Mouse (Mus musculus): ENCODE measurements around the gene Nfu1.

DNA sequence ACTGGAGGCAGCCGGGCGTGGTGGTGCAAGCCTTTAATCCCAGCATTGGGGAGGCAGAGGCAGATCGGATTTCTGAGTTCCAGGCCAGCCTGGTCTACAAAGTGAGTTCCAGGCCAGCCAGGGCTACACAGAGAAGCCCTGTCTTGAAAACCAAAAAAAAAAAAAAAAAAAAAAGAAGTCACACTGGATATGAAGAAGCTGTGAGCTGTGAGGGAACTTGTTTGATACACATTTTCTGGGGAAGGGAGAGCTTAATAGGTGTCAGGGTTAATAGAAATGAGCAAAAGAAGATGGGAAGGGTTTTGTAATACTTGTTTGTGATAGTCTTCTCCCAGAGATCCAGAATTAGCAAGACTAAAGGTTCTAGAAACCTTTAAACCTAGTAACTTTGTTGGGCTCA lies 36.5 kb downstream of the Nfu1 start:
- no peak for TF ChIP-seq CTCF (IDR thresholded peaks at IDR 0.05; ENCODE audit: borderline replicate concordance, control insufficient read depth, extremely low read depth, insufficient read depth, low read length, poor library complexity)
- TF ChIP-seq POLR2A (IDR thresholded peaks at IDR 0.05; ENCODE audit: control insufficient read depth, extremely low read depth, insufficient read depth, low read length, poor library complexity), result no peak

All from thymus, adult 2 months (tissue).